Mouse (Mus musculus): ENCODE measurements around the gene Tnfaip3. TPM values are rescaled to one million over a fixed set of nuclear protein-coding genes. Genes with fewer than 3 reads are reported as not detected.

The Tnfaip3 gene
- polyA plus RNA-seq, 1 experiment from 2014 or later = 1.8 TPM

Other genes with a start within 250 kb of the Tnfaip3 start
- gene Gm4922, start 228.9 kb downstream of the Tnfaip3 start, polyA plus RNA-seq (2016; fragmentation: Nextera tagmentation; extraction: Ambion mirVana) = 0.16 and 0.37 TPM in 2 replicates
- 5.0 and 6.3 TPM in 2 replicates for gene Perp, start 170.6 kb downstream of the Tnfaip3 start, polyA plus RNA-seq (2016; fragmentation: Nextera tagmentation; extraction: Ambion mirVana)

All from midbrain, embryonic 12.5 days (tissue).